Mouse (Mus musculus) thymus, adult 2 months (tissue): Measurements from ENCODE around the gene Fbxl16.

Source experiments
- CTCF ChIP-seq: fragments of 200-500 bp; IDR thresholded peaks from 2 replicates; pipeline ENCODE4 v1.5.1; 2012; ENCODE audit warnings: mild to moderate bottlenecking, control low read depth, low read length, moderate library complexity, borderline replicate concordance; ENCODE audit not compliant: control insufficient read depth, poor library complexity, insufficient read depth; ENCODE audit errors: extremely low read depth
- POLR2A ChIP-seq: fragments of 200-500 bp; IDR thresholded peaks from 2 replicates; pipeline ENCODE4 v1.6.1; 2012; ENCODE audit warnings: mild to moderate bottlenecking, low read length, control low read depth, moderate library complexity; ENCODE audit not compliant: control insufficient read depth, poor library complexity, insufficient read depth; ENCODE audit errors: extremely low read depth

DNA sequence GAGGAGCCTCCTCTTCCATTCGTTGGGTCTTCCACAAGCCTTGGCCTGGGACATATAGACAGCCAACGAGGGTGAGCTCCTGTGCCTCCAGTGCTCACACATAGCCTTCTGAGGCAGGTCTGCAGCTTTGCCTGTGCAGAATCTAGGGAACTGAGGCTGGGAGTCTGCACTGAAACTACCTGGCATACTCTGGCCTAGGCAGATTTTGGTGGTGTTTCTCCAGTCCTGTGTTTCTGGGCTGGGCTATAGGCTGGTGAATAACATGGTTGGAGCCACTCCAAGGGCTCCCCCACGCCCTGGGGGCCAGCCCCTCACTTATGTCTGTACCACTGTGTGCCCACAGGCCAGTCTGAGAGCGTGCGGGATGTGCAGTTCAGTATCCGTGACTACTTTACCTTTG is 16.4 kb downstream of the Fbxl16 start:
- no peak for TF ChIP-seq CTCF
- TF ChIP-seq POLR2A: no peak
